Mouse (Mus musculus): ENCODE data around the gene Mlxipl.

The Mlxipl gene

GRCm38 (mm10) chr5:135149053-135149819 is 59.5 kb downstream of the Mlxipl start, which contains the start of gene Tbl2:
TSS of gene Tbl2 (plus strand) at chr5:135149657.
- ChIA-PET CTCF (interaction anchor here (0.5 to 3.7 kb wide), 21 partner anchors 15 to 786 kb away, joined by 3 to 39 read pairs (median 3); partner anchors contain the start of genes Baz1b (in 1 of the 4) and Vps37d (in 1 of the 4)), POLR2A (interaction anchor here (0.5 to 4.2 kb wide), 92 partner anchors 10 to 1023 kb away, joined by 3 to 58 read pairs (median 4); partner anchors contain the start of genes Abhd11 (in 3 of the 4), Baz1b (in 3 of the 4), Cldn3 (in 2 of the 4) and Cldn4 (in 1 of the 4))

- ChIA-PET POLR2A (interaction anchor here in 3 of 4 experiments (0.5 to 4.2 kb wide), 43 partner anchors 12 to 804 kb away, joined by 3 to 58 read pairs (median 5); partner anchors contain the start of genes Abhd11 (in 3 of the 3), Cldn3 (in 2 of the 3), Baz1b (in 1 of the 3) and Fzd9 (in 1 of the 3)), CTCF (interaction anchor here (0.6 to 3.7 kb wide), 14 partner anchors 15 to 259 kb away, joined by 3 to 39 read pairs (median 3); no protein-coding TSS in a partner anchor)
Measured at GRCm38 (mm10) chr5:135149820-135150178, 60.1 kb downstream of the Mlxipl start.

- ChIA-PET CTCF (interaction anchor here (0.5 to 2.1 kb wide), 20 partner anchors 9 to 634 kb away, joined by 3 to 9 read pairs (median 4); partner anchors contain the start of genes Abhd11 (in 1 of the 4) and Vps37d (in 1 of the 4)), POLR2A (interaction anchor here in 3 of 4 experiments (0.5 to 1.7 kb wide), 7 partner anchors 9 to 204 kb away, joined by 3 to 5 read pairs (median 3); partner anchors contain the start of gene Abhd11 (in 1 of the 3))
Measured at GRCm38 (mm10) chr5:135156496-135156895, 66.8 kb downstream of the Mlxipl start.

- POLR2A ChIA-PET: interaction anchor here in 2 of 4 experiments (1.6 to 6.2 kb wide), 4 partner anchors 12 to 21 kb away, joined by 6 to 39 read pairs (median 18); partner anchors contain the start of gene Tbl2 (in 2 of the 2)
- CTCF ChIA-PET: interaction anchor here in 1 of 4 experiments (1.7 kb wide), 1 partner anchor 27 kb away, joined by 5 read pairs; no protein-coding TSS in a partner anchor
Measured at GRCm38 (mm10) chr5:135161221-135161620, 71.5 kb downstream of the Mlxipl start.

DNA sequence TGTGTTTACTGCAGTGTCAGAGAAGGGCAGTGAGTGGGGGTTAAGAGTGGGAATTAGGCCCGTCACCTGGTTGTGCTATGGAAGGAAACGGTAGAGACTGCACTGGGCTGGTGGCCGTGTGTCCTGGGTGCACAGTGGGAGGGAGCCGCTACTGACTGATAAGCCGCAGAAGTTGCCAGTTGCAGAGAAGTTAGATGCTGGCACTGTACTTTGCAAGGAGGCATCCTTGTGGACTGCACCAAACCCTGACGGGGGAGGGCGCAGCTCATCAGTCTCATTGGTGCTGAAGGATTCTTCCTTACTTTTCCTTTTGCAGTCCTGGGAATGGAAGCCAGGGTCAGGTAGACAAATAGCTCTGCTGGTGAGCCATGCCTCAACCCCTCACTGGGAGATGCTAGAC is 72.0 kb downstream of the Mlxipl start:
- CTCF ChIA-PET: interaction anchor here in 2 of 4 experiments (0.6 to 1.7 kb wide), 3 partner anchors 28 to 119 kb away, joined by 3 to 5 read pairs (median 3); no protein-coding TSS in a partner anchor

DNA sequence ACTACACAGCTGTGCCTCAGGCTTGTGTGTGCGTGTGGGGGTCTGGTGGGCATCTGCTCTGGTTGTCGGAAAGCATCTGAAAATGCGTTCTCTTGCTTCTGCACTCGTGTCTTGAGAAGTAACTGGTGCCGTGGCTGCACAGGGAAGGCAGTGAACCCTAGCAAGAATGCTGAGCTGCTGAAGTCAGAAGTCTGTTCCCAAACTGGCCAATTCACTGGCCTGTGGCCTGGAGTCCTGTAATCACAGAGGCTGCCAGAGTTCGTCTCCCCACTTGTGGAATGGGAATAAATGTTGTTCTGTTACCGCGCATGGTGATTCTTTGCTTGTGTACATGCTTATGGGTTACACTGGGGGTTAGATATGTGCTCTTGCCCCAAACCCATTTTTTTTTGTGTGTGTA is 72.7 kb downstream of the Mlxipl start:
- ChIA-PET CTCF (interaction anchor here in 2 of 4 experiments (0.6 to 1.7 kb wide), 7 partner anchors 28 to 468 kb away, joined by 3 to 6 read pairs (median 3); no protein-coding TSS in a partner anchor), POLR2A (interaction anchor here (0.6 to 6.2 kb wide), 17 partner anchors 8 to 154 kb away, joined by 3 to 39 read pairs (median 5); partner anchors contain the start of genes Abhd11 (in 2 of the 4), Tbl2 (in 2 of the 4) and Stx1a (in 1 of the 4))

More for the DNA sequence above, 72.0 kb downstream of the Mlxipl start:
- POLR2A ChIA-PET: interaction anchor here in 3 of 4 experiments (0.6 to 6.2 kb wide), 10 partner anchors 12 to 153 kb away, joined by 3 to 39 read pairs (median 6); partner anchors contain the start of genes Tbl2 (in 2 of the 3), Abhd11 (in 1 of the 3) and Stx1a (in 1 of the 3)

DNA sequence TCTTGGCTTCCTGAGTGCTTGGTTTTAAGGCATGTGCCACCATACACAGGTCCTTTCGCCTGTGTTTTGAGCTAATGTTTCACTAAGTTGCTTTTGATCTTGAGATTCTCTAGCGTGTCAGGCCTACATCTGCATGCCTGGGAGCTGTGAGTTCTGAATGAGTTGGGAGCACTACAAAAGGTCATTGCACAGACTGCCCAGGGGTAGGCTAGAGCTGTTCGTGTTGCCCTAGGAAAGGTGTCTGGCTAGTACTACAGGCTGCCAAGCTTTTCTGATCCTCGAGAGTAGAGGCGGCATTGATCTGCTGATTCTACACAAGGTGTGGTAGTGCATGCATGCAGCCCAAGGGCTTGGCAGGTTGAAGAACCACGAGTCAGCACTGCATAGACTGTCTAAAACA is 73.1 kb downstream of the Mlxipl start:
- ChIA-PET POLR2A (interaction anchor here (0.8 to 6.2 kb wide), 17 partner anchors 8 to 154 kb away, joined by 3 to 39 read pairs (median 5); partner anchors contain the start of genes Tbl2 (in 2 of the 4), Abhd11 (in 1 of the 4) and Stx1a (in 1 of the 4)), CTCF (interaction anchor here in 2 of 4 experiments (0.5 to 1.7 kb wide), 6 partner anchors 29 to 468 kb away, joined by 3 to 11 read pairs (median 5); no protein-coding TSS in a partner anchor)

DNA sequence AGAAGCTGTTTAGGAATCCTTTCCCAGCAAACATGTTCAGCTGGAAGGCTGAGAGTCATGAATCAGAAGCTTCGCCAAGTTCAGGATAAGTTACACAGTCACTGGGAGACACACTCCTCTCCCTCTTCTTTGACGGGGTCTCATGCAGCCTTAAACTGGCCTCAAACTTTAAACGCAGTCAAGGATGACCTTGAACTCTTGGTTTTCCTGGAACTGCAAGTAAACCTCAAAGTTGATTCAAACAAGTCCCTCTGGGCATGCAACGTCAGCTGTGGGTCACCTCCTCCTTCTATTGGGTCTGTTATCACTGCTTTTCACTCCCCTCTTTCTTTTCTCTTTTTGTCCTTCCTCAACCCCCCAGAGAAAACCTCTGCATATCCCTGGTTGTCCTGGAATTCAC is 77.2 kb downstream of the Mlxipl start:
- ChIA-PET POLR2A (interaction anchor here (0.6 to 1.7 kb wide), 15 partner anchors 9 to 611 kb away, joined by 3 to 10 read pairs (median 3); partner anchors contain the start of genes Tbl2 (in 2 of the 4) and Styxl1 (in 1 of the 4)), CTCF (interaction anchor here in 1 of 4 experiments (1.1 kb wide), 1 partner anchor 70 kb away, joined by 3 read pairs; no protein-coding TSS in a partner anchor)

GRCm38 (mm10) chr5:135167469-135167868 is 77.8 kb downstream of the Mlxipl start:
- ChIA-PET POLR2A (interaction anchor here (0.6 to 1.7 kb wide), 8 partner anchors 9 to 611 kb away, joined by 3 to 10 read pairs (median 3); partner anchors contain the start of genes Tbl2 (in 2 of the 4) and Styxl1 (in 1 of the 4)), CTCF (interaction anchor here in 1 of 4 experiments (1.1 kb wide), 1 partner anchor 69 kb away, joined by 3 read pairs; no protein-coding TSS in a partner anchor)

DNA sequence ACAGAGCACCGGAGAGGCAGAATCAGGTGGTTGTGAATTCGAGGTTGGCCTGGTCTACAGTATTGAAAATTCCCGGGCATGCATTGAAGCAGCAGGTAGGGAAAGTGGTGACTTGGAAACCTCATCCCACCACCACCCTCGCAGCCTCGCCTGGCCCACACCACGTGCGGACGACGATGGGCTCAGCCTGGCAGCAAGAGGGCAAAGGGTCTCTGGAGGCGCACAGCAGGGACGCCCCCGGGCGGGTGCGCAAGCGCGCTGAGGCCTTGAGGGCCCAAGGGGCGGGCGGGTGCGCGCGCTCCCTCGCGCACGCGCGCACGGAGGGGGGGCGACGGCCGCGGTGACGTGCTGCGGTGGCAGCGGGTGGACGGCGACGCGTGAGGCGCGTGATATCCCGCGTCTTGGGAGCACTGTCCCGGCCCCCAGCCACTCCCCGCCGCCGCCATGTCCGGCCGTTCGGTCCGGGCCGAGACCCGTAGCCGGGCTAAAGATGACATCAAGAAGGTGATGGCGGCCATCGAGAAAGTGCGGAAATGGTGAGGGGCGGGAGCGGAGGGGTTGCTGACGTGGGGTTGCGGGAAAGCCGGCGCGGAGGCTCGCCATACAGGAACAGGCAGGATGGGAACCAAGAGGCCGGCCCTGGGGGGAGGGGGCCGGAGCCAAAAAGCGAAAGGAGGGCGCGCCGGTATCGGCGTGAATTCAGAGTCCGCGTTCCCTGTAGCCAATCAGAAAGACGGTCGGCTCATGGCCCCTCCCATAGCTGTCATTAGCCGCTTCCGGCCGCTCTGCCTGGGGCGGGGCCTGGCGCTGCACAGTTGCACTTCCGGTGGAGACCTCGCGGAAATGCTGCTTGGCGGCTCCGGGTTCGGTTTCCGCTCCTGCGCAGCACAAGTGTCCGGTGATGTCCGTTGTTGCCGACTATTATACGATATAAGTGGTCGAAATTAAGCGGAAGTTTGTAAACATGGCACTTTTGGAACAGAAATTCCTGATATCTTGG is 78.7 kb downstream of the Mlxipl start, which contains the start of gene Bcl7b:
TSS of gene Bcl7b (plus strand) at position 221 of the 1,000 bp plus-strand sequence.
- POLR2A ChIA-PET: interaction anchor here in 3 of 4 experiments (0.6 to 4.5 kb wide), 36 partner anchors 8 to 226 kb away, joined by 3 to 29 read pairs (median 4); partner anchors contain the start of genes Abhd11 (in 3 of the 3), Baz1b (in 2 of the 3), Tbl2 (in 2 of the 3) and Cldn4 (in 1 of the 3)
- CTCF ChIA-PET: interaction anchor here in 2 of 4 experiments (0.6 to 1.4 kb wide), 8 partner anchors 13 to 531 kb away, joined by 3 to 4 read pairs (median 3); partner anchors contain the start of genes Baz1b (in 1 of the 2), Tbl2 (in 1 of the 2) and Vps37d (in 1 of the 2)

GRCm38 (mm10) chr5:135169479-135169878 is 79.8 kb downstream of the Mlxipl start:
- ChIA-PET CTCF (interaction anchor here in 2 of 4 experiments (1.3 to 1.4 kb wide), 2 partner anchors 20 to 91 kb away, joined by 3 to 4 read pairs; partner anchors contain the start of genes Tbl2 (in 1 of the 2) and Vps37d (in 1 of the 2)), POLR2A (interaction anchor here (0.5 to 4.5 kb wide), 25 partner anchors 9 to 1662 kb away, joined by 3 to 29 read pairs (median 5); partner anchors contain the start of genes Abhd11 (in 3 of the 4), Baz1b (in 2 of the 4), Cldn4 (in 1 of the 4) and Stx1a (in 1 of the 4))

DNA sequence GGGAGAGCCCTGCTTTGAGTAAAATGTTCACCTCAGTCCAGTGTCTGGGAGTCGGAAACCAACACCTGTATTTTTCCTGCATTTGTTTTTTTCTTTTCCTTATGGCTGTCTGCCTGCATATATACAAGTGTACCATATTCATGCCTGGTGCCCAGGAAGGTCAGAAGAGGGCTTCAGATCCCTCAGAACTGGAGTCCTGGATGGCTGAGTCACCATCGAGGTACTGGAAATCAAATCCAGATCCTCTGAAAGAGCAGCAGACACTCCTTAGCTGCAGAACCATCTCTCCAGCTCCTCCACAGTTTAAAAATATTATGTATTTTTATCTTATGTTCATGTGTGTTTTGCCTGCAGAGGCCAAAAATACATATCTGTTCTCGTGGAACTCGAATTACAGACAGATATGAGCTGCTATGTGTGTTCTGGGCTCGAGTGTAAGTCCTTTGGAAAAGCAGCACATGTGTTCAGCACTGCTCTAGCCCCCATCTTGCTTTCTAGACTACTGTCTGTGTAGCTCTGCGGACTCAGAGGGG is 82.1 kb downstream of the Mlxipl start:
- ChIA-PET CTCF (interaction anchor here in 1 of 4 experiments (0.7 to 1.2 kb wide), 3 partner anchors 11 to 17 kb away, joined by 3 to 4 read pairs (median 3); no protein-coding TSS in a partner anchor), POLR2A (interaction anchor here in 2 of 4 experiments (0.7 to 4.5 kb wide), 12 partner anchors 8 to 115 kb away, joined by 3 to 29 read pairs (median 3); partner anchors contain the start of genes Baz1b (in 2 of the 2) and Tbl2 (in 2 of the 2))

DNA sequence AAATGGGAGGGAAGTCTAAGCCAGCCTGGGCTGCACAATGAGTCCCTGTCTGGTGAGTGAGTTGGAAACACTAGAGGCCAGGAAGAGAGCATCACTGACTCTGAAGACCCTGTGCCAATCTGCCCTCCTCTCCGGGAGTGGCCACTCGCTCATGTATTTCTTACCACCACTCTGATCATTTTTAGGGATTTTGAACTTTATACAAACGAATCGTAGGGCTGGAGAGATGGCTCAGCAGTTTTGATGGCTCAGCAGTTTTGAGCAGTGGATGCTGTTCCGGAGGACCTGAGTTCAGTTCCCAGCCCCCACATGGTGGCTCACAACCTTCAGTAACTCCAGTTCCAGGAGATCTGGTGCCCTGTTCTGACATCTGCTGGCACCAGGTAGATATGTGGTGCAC is 83.3 kb downstream of the Mlxipl start:
- ChIA-PET CTCF (interaction anchor here in 1 of 4 experiments (1.2 kb wide), 1 partner anchor 13 kb away, joined by 3 read pairs; no protein-coding TSS in a partner anchor), POLR2A (interaction anchor here in 2 of 4 experiments (1.0 to 2.1 kb wide), 2 partner anchors 13 to 226 kb away, joined by 3 to 8 read pairs; partner anchors contain the start of genes Baz1b (in 1 of the 2) and Cldn4 (in 1 of the 2))

DNA sequence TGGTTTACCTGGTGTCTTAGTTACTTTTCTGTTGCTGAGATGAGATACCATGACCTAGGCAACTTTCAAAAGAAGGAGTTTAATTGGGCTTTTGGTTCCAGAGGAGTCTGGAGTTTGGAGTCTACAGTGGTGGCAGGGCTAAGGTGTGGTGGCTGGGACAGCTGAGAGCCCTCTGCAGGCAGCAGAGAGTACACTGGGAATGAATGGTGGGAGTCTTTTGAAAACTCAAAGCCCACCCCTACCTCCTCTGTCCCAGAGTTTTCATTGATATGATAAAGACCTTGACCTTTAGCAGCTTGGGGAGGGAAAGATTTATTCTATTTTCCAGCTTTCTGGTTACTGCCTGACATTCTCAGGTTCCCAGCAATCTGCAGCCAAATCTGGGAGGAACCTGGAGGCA is 85.4 kb downstream of the Mlxipl start:
- ChIA-PET POLR2A (interaction anchor here in 3 of 4 experiments (1.0 to 3.7 kb wide), 9 partner anchors 11 to 229 kb away, joined by 3 to 18 read pairs (median 3); no protein-coding TSS in a partner anchor), CTCF (interaction anchor here in 2 of 4 experiments (0.5 to 1.0 kb wide), 5 partner anchors 8 to 937 kb away, joined by 3 to 9 read pairs (median 4); partner anchors contain the start of gene Baz1b (in 1 of the 2))

DNA sequence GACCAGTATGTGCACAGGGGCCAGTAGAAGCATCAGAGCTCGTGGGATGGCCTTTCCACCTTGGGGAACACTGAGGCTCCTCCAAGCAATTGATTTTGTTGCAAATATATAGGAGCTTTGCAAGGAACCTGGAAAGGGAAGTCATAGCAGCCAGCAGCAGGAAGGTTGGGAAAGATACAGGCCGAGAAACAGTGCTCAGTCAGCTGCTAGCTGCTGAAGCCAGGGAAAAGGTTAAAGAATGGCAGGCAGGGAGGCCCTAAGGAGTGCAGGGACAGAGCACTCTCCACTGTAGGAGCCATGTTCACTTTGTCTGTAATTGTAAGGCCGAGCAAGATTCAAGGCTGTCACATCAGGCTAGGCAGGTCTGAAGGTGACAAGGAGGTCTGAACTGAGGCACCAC is 88.8 kb downstream of the Mlxipl start:
- POLR2A ChIA-PET: interaction anchor here (0.6 to 4.5 kb wide), 12 partner anchors 8 to 60 kb away, joined by 3 to 27 read pairs (median 4); no protein-coding TSS in a partner anchor
- CTCF ChIA-PET: interaction anchor here in 1 of 4 experiments (1.1 kb wide), 1 partner anchor 22 kb away, joined by 3 read pairs; no protein-coding TSS in a partner anchor

Data from embryonic stem cell, embryonic (primary cell).